Mouse (Mus musculus) ES-Bruce4 (cell line): ENCODE data around the gene Zfand4.

ENCODE experiments used
- CTCF ChIP-seq: IDR thresholded peaks from one replicate; pipeline ENCODE4 v1.8.1; 2011; ENCODE audit warnings: low read depth, low read length
- POLR2A ChIP-seq: IDR thresholded peaks from one replicate; pipeline ENCODE4 v1.8.1; 2011; ENCODE audit warnings: low read length; ENCODE audit not compliant: insufficient read depth

DNA sequence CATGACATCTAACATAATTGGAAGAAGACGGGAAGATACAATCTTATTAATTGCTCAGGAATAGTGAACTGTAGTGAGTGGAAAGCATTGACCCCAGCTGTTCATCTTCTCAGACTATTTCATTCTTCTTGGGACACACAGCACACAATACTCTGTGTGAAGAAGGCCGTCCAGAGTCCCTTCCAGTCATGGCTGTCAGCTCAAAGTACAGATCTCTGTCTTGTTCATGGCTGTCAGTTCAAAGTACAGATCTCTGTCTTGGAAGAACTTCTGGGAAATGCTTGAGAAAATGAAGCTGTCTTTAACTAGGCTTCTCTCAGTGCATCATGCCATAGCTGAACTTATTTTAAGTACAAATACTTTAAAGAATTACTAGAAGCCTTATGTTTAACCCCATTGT lies 83.9 kb downstream of the Zfand4 start:
- TF ChIP-seq CTCF: no peak
- no peak for TF ChIP-seq POLR2A
